Mouse (Mus musculus) 416B (cell line): ENCODE data around the gene Unc93b1.
A peak's percentile ranks its signal among the peaks of the same experiment; 100 is the strongest.

Experiments used
- DNase-seq: peaks from one replicate; pipeline ENCODE4 v3.0.0; 2011; ENCODE audit warnings: low read depth

The Unc93b1 gene

DNA sequence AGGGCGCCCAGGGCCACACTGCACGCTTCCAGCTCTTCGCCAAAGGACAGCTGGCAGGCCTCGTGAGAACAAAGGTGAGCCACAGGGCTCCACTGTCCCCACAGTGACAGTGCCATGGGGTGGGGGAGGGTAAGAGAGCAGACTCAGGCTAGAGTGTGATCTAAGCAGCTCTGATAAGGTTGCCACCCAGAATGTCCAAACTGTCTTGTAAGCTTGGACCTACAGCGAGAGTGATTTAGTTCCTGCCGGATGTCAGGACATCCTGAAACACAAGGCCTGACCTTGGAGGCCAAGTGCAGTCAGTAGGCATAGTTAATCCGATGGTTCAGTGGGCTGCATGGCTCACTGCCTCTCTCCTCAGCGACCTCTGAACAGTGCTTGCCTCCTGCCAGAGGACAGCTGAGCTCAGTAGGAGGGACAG lies 50.3 kb downstream of the Unc93b1 start:
- DNase-seq = peak; percentile 96

DNA sequence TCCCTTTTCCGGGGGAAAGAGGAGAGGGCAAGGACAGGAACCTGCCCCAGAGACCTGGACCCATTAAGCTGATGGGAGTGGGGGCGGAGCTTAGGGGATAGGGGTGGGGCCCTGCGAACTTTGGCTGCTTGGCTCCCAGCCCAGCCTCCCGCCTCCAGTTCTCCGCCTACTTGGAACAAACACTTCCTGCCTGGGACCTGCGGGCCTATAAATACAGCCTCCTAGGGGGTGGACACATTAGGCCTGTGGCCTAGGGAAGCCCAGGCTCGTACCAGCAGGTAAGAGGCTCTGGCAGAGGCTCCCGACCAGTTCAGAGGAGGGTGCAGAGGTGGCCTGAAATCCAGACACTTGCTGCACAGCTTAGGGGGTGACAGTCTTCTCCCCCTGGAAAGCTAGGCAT lies 51.3 kb downstream of the Unc93b1 start, which contains the start of gene Acy3:
Gene Acy3 (plus strand): TSS at position 237 of the 400 bp plus-strand sequence.
- peak; percentile 94 for DNase-seq

DNA sequence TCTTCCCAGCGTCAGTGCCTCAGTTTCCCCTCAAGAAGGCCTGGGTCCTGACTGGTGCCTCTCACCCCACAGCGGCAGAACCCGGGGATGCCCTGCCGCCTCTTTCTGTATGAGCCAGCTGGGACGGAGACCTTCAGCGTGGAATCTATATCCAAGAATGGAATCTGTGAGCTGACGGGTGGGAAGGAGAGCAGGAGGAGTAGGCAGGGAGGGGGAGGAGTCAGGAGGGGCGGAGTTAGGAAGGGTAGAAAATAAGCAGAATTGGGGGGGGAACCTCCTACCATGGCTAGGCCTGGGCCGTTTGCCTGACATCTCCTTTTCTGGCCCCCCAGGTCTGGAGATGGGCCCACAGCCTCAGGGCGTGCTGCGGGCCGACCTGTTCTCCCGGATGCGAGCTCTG lies 53.1 kb downstream of the Unc93b1 start:
- no peak for DNase-seq

DNA sequence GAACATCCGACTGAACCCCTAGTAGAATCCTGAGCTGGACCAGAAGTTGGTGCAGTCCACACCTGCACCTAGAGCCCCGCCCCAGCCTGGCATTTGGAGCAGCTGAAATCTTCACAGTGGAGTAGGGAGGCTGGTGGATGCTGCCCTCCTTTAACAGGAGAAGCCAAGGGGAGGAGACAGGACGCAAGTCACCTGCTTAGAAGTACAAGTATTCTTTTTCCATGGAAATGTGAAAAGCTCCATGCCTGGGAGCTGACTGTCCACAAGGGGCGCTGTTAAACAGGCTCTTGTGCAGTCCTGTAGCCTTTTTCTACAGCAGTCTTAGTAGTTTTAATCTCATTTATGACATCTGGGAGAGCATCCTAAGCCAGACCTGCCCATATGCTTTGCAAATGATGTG lies 53.8 kb downstream of the Unc93b1 start:
- no peak for DNase-seq

DNA sequence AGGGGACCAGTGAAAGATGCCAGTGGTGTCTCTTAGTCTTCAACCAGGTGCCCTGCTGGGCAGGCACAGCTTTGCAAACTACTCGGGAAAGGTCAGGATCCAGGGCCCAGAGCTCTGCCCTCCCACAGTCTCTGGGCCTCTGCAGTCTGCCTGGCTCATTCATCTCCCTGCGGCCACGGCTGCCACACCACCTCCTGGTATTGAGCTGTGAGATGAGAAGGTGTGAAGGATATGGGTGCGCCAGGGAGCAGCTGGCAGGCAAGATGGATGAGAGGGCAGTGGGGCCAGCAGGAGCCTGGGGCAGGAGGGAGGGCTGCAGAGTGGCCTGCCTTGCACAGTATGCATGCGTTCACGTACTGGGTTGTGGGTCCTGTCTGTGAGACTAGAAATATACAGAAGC lies 55.8 kb downstream of the Unc93b1 start:
- no peak for DNase-seq

DNA sequence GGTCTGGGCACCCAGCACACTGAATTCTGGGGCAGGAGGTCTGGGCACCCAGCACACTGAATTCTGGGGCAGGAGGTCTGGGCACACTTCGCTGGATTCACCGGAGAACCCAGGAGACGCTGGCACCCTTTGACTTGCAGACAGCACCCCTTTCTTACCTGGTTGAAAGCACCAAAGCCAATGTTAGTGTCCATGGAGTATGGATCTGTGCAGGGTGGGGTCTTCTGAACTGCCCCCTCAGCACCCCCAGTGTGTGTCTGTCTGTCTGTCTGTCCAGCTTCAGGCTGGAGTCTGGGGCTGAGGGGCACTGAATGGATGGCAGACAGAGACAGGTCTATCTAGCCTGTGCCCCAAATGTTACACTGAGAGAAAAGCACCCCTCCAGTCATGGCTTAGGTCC lies 56.6 kb downstream of the Unc93b1 start:
- no peak for DNase-seq

DNA sequence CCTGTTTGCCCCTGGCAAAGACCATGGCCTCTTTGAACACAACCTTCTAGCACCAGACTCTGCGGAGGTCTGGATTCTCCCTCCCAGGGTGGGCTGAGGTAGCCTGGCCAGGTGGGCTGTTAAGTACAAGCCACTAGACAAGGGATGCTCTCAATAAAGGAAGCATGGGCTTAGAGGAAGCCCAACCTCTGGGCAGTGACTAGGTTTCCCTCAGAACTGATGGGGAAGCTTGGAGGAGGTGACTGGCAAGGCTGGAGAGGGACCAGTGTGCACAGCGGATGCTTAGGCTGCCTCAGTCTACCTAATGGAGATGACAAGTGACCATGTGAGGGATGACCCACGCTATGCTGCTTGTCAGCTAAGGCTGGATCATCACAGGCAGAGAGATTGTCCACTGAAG lies 57.0 kb downstream of the Unc93b1 start:
- DNase-seq = no peak

DNA sequence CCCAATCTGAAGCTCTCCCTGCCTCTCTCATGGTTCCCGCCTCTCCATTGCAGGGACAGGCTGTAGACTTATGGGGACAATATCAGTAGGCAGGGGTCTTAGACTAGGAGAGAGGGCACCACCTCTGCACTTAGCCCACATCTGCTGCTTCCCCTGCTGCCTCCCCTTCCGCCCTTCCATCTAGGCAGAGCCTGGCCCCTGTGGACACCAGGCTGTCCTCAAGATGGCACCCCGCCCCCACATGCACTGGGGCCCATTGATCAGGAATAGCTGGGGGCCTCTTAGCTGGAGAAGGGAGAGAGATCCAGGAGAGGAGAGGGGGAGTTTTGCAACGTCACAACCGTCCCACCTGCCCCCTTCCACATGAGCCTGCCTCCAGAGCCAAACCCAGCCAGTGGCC lies 57.4 kb downstream of the Unc93b1 start, which contains the start of gene Tbx10:
Gene Tbx10 (plus strand): TSS at position 337 of the 400 bp plus-strand sequence.
- no peak for DNase-seq

DNA sequence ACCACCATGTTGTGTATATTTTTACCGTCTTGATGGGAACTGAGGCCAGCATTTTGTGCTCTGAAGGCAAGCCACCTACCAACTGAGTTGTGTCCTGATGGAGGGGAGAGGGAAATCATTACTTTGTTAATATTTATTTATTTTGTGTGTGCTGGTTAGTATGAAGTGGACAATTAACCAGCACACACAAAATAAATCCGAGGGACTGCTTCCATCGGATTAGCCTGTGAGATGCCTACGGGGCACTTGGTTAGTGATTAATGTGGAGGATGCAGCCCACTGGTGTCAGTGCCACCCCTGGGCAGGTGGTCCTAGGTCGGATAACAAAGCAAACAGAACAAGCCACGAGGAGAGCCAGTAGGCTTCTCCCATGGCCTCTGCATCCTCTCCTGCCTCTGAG lies 59.9 kb downstream of the Unc93b1 start:
- no peak for DNase-seq

DNA sequence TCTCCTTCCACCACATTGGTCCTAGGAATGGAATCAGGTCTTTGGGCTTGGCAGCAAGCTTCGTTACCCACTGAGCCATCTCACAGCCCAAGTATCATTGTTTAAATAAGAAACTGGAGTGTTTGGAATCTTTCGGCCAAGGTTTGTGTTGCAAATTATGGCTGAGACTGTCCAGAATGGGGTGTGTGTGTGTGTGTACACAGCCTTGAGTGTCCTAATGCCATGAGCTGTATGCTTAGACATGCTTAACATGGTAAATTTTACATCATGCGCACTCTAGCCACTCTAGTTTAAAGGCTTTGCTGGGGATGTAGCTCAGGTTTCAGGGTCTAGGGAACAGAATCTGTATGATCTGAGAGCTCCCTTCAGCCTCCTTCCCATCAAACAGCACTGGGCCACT lies 60.5 kb downstream of the Unc93b1 start:
- no peak for DNase-seq

DNA sequence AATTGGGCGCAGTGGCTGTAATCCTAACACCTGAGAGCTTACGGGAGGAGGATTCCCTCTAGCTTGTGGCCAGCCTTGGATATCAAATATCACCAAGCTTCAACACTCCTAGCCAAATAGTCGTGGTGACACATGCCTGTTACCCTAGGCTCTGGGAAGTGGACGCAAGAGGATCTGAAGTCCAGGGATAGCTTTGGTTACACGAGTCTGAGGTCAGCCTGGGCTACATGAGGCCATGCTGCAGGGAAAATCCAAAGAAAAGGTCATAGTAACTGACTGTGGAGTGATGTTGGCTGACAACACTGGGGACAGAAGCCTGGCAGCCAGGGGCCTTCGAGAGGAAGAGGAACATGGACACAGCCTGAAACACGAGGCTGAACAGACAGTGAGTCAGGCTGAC lies 61.1 kb downstream of the Unc93b1 start:
- peak; percentile 21 for DNase-seq

DNA sequence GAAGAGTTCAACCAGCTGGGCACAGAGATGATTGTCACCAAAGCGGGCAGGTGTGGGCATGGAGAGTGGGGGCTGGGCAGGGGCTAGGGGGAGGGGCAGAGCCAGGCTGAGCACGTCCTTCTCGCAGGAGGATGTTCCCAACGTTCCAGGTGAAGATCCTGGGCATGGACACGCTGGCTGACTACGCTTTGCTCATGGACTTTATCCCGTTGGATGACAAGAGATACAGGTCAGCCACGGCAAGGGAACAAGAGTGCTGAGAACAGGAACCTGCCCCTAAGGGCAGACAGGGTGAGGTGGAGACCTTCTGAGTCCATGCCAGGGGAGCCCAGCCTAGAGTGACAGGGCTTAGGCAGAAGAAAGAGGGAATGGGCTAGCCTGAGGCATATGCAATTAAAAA lies 61.8 kb downstream of the Unc93b1 start:
- no peak for DNase-seq

DNA sequence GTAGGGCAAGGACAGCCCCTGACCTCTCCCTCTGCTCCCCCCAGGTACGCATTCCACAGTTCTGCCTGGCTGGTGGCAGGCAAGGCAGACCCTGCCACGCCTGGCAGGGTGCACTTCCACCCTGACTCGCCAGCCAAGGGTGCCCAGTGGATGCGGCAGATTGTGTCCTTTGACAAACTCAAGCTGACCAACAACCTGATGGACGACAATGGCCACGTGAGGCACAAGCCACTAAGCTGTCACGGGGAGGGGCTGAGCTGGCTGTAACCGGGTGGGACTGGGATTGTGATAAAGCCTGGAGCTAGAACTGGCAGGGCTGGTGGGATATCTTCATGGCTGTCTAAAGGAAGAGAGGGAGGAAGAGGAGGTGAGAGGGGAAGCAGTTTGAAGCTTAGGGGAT lies 62.2 kb downstream of the Unc93b1 start:
- DNase-seq = no peak

DNA sequence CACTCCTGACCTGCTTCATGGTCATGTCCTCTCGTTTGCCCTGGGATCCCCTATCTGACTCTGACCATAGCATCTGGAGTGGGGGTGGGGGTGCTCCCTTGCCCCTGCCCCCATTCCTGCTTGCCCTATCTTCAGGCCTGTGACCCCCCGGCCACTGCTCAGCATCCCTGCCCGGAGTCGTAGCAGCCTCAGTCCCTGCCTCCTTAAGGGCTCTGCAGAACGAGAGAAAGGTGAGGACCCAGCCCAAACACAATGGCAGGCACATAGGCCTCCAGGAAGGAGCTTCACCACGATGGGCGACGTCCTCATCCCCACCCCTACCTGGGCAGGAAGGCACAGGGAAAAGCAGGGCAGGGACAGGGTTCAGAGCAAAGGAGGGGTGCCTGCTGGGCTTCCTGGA lies 63.3 kb downstream of the Unc93b1 start:
- no peak for DNase-seq
